Mouse (Mus musculus) liver, postnatal 0 days (tissue): ENCODE measurements around the gene Cela3a.

Experiments
- CTCF ChIP-seq: sonication (generic); IDR thresholded peaks from 2 replicates; pipeline ENCODE4 v1.5.1; 2016; ENCODE audit warnings: antibody characterized with exemption, low read depth
- EP300 ChIP-seq: IDR thresholded peaks from 2 replicates; pipeline ENCODE4 v1.6.1; 2016; ENCODE audit warnings: antibody characterized with exemption, low read depth, mild to moderate bottlenecking

GRCm38 (mm10) chr4:137453234-137453767, 43.7 kb upstream of the Cela3a start, which contains the start of gene 1700013G24Rik:
- TF ChIP-seq CTCF (no peak), EP300 (no peak)
